Mouse (Mus musculus): ENCODE measurements around the gene Inhba. TPM values are rescaled to one million over a fixed set of nuclear protein-coding genes. Genes with fewer than 3 reads are reported as not detected.

The Inhba gene
- polyA plus RNA-seq, 1 experiment from 2014 or later: 1.8 TPM

DNA sequence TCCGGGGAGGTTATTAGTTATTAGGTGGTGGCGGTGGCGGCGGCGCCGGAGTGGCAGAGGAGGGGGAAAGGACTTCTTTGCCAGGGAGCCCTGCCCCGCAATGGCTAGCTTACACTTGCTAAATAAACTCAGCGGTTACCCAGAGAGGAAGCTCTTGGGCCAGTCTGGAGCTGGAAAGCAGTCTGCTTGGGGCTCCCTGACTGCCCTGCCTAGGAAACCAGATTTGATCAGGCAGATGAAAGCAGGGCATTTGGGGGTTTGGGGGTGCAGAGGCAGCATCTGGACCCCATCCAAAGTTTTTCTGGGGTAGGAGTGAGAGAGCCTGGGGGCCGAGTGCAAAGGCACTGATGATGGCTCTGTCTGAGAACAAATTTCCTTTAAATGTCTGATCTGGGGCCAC, 6.1 kb downstream of the Inhba start:
- Histone ChIP-seq H3K9me3 (ENCODE audit: control insufficient read depth, low read length) (no peaks in the 10 kb centered on the region), H3K27ac (replicated peaks; ENCODE audit: low read depth, low read length) (no peak overlapping the region), H3K9ac (ENCODE audit: low read length) (peak overlapping the region; percentile 46), H3K36me3 (ENCODE audit: control insufficient read depth, insufficient read depth, low read length) (no peaks in the 10 kb centered on the region), H3K4me2 (ENCODE audit: low read depth, severe bottlenecking) (peak overlapping the region; percentile 67), H3K4me3 (ENCODE audit: low read depth, low read length) (peak overlapping the region; percentile 32), H3K4me1 (ENCODE audit: control insufficient read depth, insufficient read depth, low read length) (0 out of 2 replicates have a peak, but pooled peaks cover 5% of the 10 kb centered on the region), H3K27me3 (ENCODE audit: control insufficient read depth, insufficient read depth, low read length) (0 out of 2 replicates have a peak, but pooled peaks cover 8% of the 10 kb centered on the region)
- DNase-seq (ENCODE audit: low spot score) (peak; percentile 38), ATAC-seq (ENCODE audit: insufficient number of reproducible peaks, low FRiP score, low TSS enrichment, low read depth) (no peak)
- WGBS: 3% methylated on average over 9 of the region's 9 CpGs

DNA sequence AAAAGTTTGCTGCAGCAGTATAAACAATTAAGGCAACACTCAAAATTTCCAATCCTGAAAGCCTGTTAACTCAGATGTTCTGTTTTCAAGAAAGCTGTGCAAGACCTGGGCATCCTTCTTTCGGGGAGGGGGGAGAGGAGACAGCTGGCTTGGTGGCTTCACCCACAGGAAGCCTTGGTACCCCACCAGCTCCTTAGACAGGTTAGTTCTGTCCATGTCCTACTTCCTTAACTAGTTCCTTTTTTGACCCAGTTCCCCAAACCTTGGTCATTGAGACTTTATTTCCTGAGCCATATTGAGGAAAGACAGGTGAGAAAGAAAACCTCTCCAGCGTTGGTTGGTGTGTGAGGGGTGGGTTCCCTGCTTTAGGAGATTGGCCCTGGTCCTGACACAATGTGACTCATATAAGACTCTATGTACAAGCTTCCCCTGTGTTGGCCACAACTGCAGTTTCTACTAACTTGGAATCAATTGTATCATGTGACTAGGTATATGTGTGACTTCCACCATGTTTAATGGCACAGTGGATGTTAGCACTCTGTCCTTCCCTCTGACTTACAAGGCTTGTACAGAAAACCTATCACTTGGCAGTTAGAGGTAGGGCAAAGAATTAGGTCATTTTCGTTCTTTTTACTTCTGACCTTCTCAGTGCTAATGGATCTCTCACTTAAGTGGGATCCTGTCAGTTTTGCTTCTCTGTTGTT, 7.3 kb downstream of the Inhba start:
- no peak overlapping the region for H3K9ac ChIP-seq (ENCODE audit: low read length)
- H3K27me3 ChIP-seq (ENCODE audit: control insufficient read depth, insufficient read depth, low read length): 0 out of 2 replicates have a peak, but pooled peaks cover 8% of the 10 kb centered on the region
- H3K4me3 ChIP-seq (ENCODE audit: low read depth, low read length): no peak overlapping the region
- no peak for ATAC-seq (ENCODE audit: insufficient number of reproducible peaks, low FRiP score, low TSS enrichment, low read depth)
- no peak overlapping the region for H3K4me2 ChIP-seq (ENCODE audit: low read depth, severe bottlenecking)
- 75% methylated on average over 3 of the region's 3 CpGs for WGBS
- DNase-seq (ENCODE audit: low spot score): no peak
- H3K36me3 ChIP-seq (ENCODE audit: control insufficient read depth, insufficient read depth, low read length): no peaks in the 10 kb centered on the region
- peaks cover 12% of the 10 kb centered on the region; the same call in 1 of the 2 replicates for H3K4me1 ChIP-seq (ENCODE audit: control insufficient read depth, insufficient read depth, low read length)
- no peak overlapping the region for H3K27ac ChIP-seq (replicated peaks; ENCODE audit: low read depth, low read length)
- no peaks in the 10 kb centered on the region for H3K9me3 ChIP-seq (ENCODE audit: control insufficient read depth, low read length)

DNA sequence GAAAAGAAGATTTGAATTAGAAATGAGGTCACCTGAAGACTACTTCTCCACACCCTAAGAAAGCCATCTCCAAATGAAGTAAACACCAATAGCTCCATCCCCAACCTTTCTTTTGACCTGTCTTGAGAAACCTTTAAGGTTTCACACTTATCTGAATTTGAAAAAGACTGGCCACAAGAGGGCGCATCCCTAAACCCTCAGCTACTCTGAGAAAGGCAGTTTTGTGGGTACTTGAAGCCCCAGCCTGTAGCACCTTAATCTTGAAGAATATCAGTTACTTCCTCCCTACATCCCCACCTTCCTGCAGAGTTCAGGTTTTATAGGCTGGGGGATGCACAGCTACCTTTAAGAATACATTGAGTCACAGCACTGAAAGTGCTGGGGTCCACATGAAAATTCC, 9.0 kb downstream of the Inhba start:
- Histone ChIP-seq H3K9me3 (ENCODE audit: control insufficient read depth, low read length) (no peaks in the 10 kb centered on the region), H3K9ac (ENCODE audit: low read length) (no peak overlapping the region), H3K27ac (replicated peaks; ENCODE audit: low read depth, low read length) (no peak overlapping the region), H3K4me2 (ENCODE audit: low read depth, severe bottlenecking) (no peak overlapping the region), H3K4me1 (ENCODE audit: control insufficient read depth, insufficient read depth, low read length) (peaks cover 13% of the 10 kb centered on the region; the same call in 1 of the 2 replicates), H3K36me3 (ENCODE audit: control insufficient read depth, insufficient read depth, low read length) (no peaks in the 10 kb centered on the region), H3K4me3 (ENCODE audit: low read depth, low read length) (no peak overlapping the region), H3K27me3 (ENCODE audit: control insufficient read depth, insufficient read depth, low read length) (0 out of 2 replicates have a peak, but pooled peaks cover 8% of the 10 kb centered on the region)
- peak; percentile 66 for DNase-seq (ENCODE audit: low spot score)
- ATAC-seq (ENCODE audit: insufficient number of reproducible peaks, low FRiP score, low TSS enrichment, low read depth): no peak; the same call in 1 of the 2 replicates
- 0% methylated on average over 1 of the region's 1 CpGs for WGBS

DNA sequence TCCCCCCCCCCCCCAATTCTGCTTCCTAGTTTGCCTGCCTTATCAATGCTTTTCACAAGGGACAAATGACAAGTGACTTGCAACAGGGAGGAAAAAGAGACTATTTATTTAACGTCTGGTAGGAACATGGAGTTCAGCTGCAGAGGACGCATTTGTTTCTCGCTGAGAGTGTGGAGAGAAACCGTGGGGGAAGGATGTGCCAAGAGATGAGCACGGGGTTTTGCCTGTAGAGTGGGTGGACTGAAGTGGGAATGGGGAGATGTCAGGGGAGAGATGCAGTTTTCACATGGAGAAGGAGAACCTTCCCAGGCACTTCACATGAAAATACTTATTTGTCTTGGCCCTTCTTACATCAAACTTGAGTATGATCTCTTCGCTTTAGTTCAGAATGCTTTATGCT, 9.5 kb downstream of the Inhba start:
- ATAC-seq (ENCODE audit: insufficient number of reproducible peaks, low FRiP score, low TSS enrichment, low read depth): no peak

DNA sequence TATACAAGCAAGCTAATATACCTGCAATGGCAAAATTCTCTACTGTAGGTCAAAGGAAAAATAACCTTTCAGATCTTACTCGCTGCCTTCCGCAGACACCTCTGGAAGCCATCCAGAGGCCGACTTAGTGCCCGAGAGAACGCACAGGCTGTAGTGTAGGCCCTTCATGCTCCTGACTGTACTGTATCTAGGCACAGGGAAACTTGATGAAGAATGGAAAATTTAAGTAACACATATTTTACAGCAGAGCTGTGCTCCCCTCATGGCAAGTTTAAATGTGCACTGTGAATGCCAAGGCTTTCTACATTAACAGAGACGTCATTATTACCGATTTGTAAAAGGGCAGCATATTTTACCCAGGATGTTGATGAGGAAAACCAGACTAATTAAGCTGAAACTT, 10.2 kb downstream of the Inhba start:
- 0 out of 2 replicates have a peak, but pooled peaks cover 8% of the 10 kb centered on the region for H3K27me3 ChIP-seq (ENCODE audit: control insufficient read depth, insufficient read depth, low read length)
- no peak overlapping the region for H3K4me2 ChIP-seq (ENCODE audit: low read depth, severe bottlenecking)
- no peaks in the 10 kb centered on the region for H3K36me3 ChIP-seq (ENCODE audit: control insufficient read depth, insufficient read depth, low read length)
- 92% methylated on average over 7 of the region's 7 CpGs for WGBS
- no peak overlapping the region for H3K27ac ChIP-seq (replicated peaks; ENCODE audit: low read depth, low read length)
- H3K9me3 ChIP-seq (ENCODE audit: control insufficient read depth, low read length): no peaks in the 10 kb centered on the region
- DNase-seq (ENCODE audit: low spot score): no peak
- no peak overlapping the region for H3K4me3 ChIP-seq (ENCODE audit: low read depth, low read length)
- H3K4me1 ChIP-seq (ENCODE audit: control insufficient read depth, insufficient read depth, low read length): peaks cover 13% of the 10 kb centered on the region; the same call in 1 of the 2 replicates
- H3K9ac ChIP-seq (ENCODE audit: low read length): no peak overlapping the region
- no peak for ATAC-seq (ENCODE audit: insufficient number of reproducible peaks, low FRiP score, low TSS enrichment, low read depth)

More for the DNA sequence above, 9.5 kb downstream of the Inhba start:
- 0 out of 2 replicates have a peak, but pooled peaks cover 8% of the 10 kb centered on the region for H3K27me3 ChIP-seq (ENCODE audit: control insufficient read depth, insufficient read depth, low read length)
- 63% methylated on average over 6 of the region's 6 CpGs for WGBS
- H3K9me3 ChIP-seq (ENCODE audit: control insufficient read depth, low read length): no peaks in the 10 kb centered on the region
- H3K4me3 ChIP-seq (ENCODE audit: low read depth, low read length): no peak overlapping the region
- H3K9ac ChIP-seq (ENCODE audit: low read length): no peak overlapping the region
- no peaks in the 10 kb centered on the region for H3K36me3 ChIP-seq (ENCODE audit: control insufficient read depth, insufficient read depth, low read length)
- H3K27ac ChIP-seq (replicated peaks; ENCODE audit: low read depth, low read length): no peak overlapping the region
- H3K4me1 ChIP-seq (ENCODE audit: control insufficient read depth, insufficient read depth, low read length): peaks cover 13% of the 10 kb centered on the region; the same call in 1 of the 2 replicates
- no peak for DNase-seq (ENCODE audit: low spot score)
- no peak overlapping the region for H3K4me2 ChIP-seq (ENCODE audit: low read depth, severe bottlenecking)

DNA sequence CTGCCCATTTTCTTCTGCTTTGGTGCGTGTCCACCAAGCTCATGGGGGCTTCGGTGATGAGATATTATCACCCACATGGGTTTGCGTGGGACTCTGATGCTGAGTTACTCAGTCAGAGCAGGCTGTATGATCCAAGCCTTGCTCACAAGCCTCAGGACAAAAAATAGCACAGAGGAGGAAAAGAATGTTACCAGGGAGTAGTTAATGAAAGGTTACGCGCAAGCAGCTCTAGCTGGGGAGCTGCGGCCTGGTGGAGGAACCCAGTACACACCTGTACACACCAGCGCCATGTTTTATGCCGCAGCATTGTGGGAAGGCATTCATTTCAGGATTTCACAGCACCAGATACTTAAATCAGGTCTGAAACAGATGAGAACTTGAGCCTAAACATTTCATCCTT, 10.9 kb downstream of the Inhba start:
- DNase-seq (ENCODE audit: low spot score) (no peak), ATAC-seq (ENCODE audit: insufficient number of reproducible peaks, low FRiP score, low TSS enrichment, low read depth) (no peak)
- Histone ChIP-seq H3K9me3 (ENCODE audit: control insufficient read depth, low read length) (no peaks in the 10 kb centered on the region), H3K4me2 (ENCODE audit: low read depth, severe bottlenecking) (no peak overlapping the region), H3K27me3 (ENCODE audit: control insufficient read depth, insufficient read depth, low read length) (0 out of 2 replicates have a peak, but pooled peaks cover 4% of the 10 kb centered on the region), H3K27ac (replicated peaks; ENCODE audit: low read depth, low read length) (no peak overlapping the region), H3K4me1 (ENCODE audit: control insufficient read depth, insufficient read depth, low read length) (peaks cover 10% of the 10 kb centered on the region; the same call in 1 of the 2 replicates), H3K9ac (ENCODE audit: low read length) (no peak overlapping the region), H3K4me3 (ENCODE audit: low read depth, low read length) (no peak overlapping the region), H3K36me3 (ENCODE audit: control insufficient read depth, insufficient read depth, low read length) (no peaks in the 10 kb centered on the region)
- WGBS: 86% methylated on average over 8 of the region's 8 CpGs

DNA sequence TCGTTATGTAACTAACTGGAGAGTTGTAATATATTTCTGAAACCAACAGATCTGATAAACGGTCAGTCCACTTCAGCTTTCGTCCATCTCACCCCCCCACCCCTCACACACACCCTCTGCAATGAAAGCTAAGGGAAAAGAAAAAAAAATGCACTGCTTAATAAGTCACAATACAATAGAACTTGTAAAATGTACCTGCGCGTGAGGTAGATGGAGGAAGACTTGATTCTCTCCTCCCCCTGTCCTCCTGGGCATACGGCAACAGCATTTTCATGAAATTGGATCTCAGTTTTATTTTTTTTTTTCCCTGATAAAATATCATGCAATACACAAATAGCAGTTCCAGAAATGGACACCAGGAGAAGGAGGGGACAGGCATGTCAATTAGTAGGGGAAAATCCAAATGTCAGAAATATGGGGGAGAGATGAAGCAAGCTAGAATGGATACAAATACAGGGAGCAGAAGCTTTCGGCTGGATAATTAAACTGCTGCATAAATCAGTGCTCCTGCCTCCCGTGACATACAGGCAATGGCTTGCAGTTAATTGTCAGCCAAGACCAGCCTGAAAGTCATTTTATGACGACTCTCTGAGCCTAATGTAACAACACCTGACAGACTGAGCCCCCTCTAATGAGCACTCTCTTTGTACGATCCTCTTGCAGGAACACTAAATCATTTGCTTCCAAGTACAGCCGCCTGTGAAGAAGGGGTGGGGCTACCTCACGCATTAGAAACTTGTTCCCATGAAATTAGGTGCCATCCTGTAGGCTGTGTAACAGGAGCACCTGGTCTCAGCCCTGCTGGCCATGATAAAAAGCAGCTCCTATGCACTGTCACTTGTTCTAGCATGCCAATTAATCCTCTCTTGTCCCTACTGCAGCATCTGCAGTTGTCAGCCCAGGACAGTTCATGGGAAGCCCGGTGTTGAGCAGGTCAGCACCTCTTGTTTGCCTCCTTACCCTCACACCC, 11.7 kb downstream of the Inhba start:
- no peaks in the 10 kb centered on the region for H3K9me3 ChIP-seq (ENCODE audit: control insufficient read depth, low read length)
- H3K36me3 ChIP-seq (ENCODE audit: control insufficient read depth, insufficient read depth, low read length): no peaks in the 10 kb centered on the region
- H3K4me3 ChIP-seq (ENCODE audit: low read depth, low read length): no peak overlapping the region
- H3K4me2 ChIP-seq (ENCODE audit: low read depth, severe bottlenecking): peak overlapping the region; percentile 10; the same call in 1 of the 2 replicates
- H3K27me3 ChIP-seq (ENCODE audit: control insufficient read depth, insufficient read depth, low read length): no peaks in the 10 kb centered on the region
- ATAC-seq (ENCODE audit: insufficient number of reproducible peaks, low FRiP score, low TSS enrichment, low read depth) (peak; percentile 51; the same call in 1 of the 2 replicates), DNase-seq (ENCODE audit: low spot score) (peak; percentile 45)
- 35% methylated on average over 13 of the region's 13 CpGs for WGBS
- no peak overlapping the region for H3K27ac ChIP-seq (replicated peaks; ENCODE audit: low read depth, low read length)
- peaks cover 8% of the 10 kb centered on the region; the same call in 1 of the 2 replicates for H3K4me1 ChIP-seq (ENCODE audit: control insufficient read depth, insufficient read depth, low read length)
- H3K9ac ChIP-seq (ENCODE audit: low read length): no peak overlapping the region; the same call in 1 of the 2 replicates

DNA sequence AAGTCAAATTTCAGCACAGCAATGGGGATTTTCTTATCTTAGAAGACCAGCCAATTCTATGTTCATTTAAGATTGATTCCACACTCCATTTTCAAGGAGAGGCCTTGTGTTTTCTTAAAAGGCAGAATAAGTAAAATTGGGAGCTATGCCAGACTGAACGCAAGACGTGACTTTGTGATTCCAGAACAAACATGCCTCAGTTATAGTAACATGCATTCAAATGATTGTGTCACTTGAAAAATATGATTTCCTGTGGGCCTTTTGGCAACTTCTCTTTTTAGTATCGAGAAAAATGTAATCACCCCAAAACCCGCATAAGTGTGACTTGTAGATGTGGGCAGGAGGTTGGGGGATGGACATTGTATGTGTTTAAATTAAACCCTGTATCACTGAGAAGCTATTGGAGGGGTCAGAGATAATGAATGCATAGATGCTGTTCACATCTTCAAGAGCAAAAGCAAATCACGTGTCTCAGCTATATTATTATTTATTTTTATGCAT, 19.0 kb downstream of the Inhba start:
- WGBS: 88% methylated on average over 5 of the region's 5 CpGs

More for the DNA sequence above, 19.0 kb downstream of the Inhba start:
- Histone ChIP-seq H3K4me1 (ENCODE audit: control insufficient read depth, insufficient read depth, low read length) (no peaks in the 10 kb centered on the region), H3K4me2 (ENCODE audit: low read depth, severe bottlenecking) (no peak overlapping the region), H3K27ac (replicated peaks; ENCODE audit: low read depth, low read length) (no peak overlapping the region), H3K36me3 (ENCODE audit: control insufficient read depth, insufficient read depth, low read length) (no peaks in the 10 kb centered on the region), H3K9me3 (ENCODE audit: control insufficient read depth, low read length) (no peaks in the 10 kb centered on the region), H3K9ac (ENCODE audit: low read length) (no peak overlapping the region), H3K27me3 (ENCODE audit: control insufficient read depth, insufficient read depth, low read length) (no peaks in the 10 kb centered on the region), H3K4me3 (ENCODE audit: low read depth, low read length) (no peak overlapping the region)
- no peak for ATAC-seq (ENCODE audit: insufficient number of reproducible peaks, low FRiP score, low TSS enrichment, low read depth)
- no peak for DNase-seq (ENCODE audit: low spot score)
